Mouse (Mus musculus) c-Kit-positive CD71-positive TER-119-positive erythroid progenitor cells, embryonic 14.5 days (primary cell): ENCODE results near the gene Ctdspl.

ENCODE experiments used
- DNase-seq: peaks from one replicate; pipeline ENCODE4 v3.0.0-alpha.2; 2013; ENCODE audit warnings: low spot score

Gene Ctdspl

DNA sequence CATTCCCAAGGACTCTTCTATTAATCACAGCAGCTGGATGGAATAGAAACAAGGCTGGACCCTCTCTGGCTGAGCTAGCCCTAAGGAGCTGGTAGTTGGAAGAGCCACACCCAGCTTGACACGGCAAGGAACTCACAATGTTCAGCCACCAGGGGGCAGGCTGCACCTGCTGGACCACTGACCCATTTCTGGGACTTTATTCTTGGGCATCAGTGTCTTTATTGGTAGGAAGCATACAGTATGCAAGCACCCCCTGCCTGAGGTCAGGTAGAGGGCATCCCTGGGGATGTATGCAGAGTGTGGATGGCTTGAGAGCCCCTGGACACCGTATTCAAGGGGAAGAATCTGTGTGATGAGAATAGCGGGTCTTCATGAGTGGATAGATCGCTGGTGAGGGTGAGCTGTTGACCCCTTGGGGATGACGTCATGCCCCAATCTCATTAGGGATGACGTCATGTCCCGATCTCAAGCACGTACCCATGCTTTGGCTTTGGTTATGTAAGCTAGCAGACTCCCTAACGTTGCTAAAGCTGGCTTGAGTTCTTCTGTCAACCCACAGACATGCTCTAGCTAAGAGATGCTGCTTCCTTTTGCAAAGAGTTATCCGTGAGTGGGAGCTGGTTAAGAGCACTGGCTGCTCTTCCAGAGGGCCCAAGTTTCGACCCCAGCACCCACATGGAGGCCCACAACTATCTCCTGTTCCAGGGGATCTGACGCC, 5.3 kb upstream of the Ctdspl start:
- peak; percentile 48 for DNase-seq

DNA sequence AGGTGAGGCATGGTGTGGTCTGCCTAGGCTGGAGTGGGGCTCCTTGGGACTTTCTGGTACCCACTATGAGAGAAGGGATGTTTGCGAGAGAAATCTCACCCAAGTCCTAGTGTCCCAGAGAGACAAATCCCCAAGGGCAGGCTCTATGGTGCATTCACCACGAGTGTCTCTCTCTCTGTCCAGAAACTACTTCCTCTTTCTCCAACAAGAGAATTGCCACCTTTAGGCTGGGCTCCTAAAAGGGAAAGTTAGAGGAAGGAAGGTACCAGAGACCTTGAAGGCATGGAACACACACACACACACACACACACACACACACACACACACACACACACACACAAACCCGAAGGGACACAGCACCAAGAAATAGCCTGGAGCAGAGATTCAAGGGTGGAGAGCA, 4.3 kb upstream of the Ctdspl start:
- no peak for DNase-seq

DNA sequence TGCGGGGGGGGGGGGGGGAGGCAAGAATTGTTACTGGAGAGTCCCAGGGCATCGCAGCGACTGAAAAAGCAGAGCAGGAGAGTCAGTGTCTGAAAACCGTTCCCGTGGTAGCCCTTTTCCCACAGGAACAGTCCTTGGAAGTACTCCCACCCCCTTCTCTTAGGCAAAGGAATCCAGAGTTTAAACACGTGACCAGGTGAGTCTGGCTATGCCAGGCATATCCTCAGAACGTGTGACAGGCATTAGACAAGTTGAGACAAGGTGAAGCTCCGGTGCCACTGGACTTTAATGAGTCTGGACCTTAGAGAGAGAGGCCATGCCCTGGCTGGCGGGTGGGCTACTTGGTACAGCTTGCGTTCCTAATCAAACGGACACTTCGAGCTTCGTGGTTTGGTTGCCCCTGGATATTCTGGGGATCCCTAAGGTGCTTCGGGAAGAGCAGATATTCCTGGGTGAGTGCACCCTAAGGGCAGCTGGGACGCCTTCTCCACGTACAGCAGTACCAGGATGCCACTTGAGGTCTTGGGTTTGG, 1.6 kb upstream of the Ctdspl start:
- DNase-seq: no peak

DNA sequence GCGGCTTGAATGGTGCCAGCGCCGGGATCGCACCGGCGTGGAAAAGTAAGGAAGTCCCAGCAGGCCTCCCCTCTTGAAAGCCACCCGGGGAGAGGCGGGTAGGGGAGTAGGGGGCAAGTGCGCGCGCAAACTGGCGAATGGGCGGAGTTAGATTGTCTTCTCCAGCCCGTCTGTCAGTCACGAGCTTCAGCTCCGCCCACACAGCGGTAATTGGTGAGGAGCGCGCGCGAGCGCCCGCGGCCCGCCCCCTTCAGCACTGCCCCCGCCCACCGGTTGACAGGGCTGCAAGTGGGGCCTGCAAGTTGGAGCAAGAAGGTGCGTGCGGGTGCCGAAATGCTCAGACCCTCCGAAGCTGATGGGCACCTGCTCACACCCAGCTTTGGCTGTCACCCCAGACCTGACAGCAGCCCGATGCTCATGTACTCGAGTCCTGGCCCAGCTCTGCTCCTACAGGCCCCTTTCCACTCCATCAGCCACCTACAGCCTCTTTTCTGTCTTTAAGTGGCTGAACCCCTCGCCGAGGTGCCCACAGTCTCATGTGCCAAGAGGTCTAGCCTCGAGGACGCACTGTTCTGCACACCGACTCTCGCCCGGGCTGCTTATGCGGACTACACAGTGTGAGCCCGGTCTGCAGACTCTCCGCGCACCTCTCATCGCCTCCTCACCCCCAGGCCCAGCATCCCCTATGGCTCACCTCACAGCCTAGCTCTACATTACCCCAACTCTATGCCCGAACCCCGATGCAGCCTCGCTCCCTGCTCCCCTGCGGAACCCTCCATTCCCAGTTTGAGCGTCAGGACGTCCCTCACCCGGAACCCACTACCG, 755 bp upstream of the Ctdspl start:
- peak; percentile 94 for DNase-seq

DNA sequence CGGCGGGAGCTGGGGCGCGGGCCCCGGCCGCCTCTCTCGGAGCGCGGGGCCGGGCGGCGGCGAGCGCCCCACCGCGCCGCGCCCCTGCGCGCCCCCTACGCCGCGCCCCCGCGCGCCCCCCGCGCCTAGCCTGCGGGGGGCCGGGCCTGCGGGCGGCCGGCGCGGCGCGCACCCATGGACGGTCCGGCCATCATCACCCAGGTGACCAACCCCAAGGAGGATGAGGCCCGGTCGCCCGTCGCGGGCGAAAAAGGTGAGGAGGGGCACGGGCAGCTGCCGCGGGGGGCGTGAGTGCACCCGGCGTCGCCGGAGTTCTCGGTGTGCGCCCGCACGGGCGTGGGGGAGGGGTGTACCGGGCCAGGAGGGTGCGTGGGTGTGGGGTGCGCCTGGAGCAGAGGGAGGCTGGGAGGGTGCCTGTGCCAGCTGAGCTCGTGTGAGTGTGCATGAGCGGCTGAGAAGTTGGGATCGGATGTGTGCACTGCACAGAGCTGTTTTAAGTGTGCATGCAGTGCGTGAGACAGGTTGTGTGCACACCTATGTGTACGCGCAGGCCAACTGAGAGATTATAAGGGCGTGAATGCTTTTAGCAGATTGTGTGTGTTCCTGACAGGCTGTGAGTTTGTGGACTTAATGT, 552 bp downstream of the Ctdspl start:
- DNase-seq: peak; percentile 29

DNA sequence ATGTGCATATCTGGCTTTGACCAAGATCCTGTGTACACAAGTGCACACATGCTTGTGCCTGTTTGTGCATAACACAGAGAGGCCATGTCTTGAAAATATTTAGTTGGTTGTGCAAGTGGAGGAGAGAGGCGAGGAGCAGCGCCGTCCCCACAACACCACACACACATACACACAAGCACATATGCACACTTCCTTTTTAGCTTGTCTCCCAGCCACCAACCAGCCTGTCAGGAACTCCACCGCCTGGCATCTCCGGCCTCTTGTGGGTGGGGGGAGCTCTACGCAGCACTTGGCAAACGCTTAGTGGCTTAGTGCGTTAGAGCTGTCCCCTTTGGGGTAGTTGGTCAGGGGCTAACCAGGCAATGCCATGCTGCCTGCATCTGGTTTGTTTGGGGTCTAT, 1.2 kb downstream of the Ctdspl start:
- no peak for DNase-seq

DNA sequence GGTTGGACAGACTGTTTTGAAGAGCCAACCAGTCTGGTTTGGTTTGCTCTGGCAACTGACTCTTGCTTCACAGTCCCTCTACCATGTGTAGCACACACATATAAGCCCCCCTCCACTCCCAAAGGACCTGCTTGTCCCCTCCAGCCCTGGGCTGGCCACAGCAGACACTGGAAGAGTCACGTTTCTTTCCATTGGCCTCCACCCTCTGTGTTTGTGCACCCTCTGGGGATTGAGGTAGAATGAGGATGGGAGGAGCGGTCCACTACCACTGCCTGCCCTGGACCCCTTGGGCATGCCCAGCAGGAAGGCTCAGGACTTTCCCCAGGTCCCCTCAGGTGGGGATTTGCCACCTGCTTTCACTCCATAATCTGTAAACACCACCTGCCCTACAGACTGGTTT, 1.8 kb downstream of the Ctdspl start:
- DNase-seq: no peak

DNA sequence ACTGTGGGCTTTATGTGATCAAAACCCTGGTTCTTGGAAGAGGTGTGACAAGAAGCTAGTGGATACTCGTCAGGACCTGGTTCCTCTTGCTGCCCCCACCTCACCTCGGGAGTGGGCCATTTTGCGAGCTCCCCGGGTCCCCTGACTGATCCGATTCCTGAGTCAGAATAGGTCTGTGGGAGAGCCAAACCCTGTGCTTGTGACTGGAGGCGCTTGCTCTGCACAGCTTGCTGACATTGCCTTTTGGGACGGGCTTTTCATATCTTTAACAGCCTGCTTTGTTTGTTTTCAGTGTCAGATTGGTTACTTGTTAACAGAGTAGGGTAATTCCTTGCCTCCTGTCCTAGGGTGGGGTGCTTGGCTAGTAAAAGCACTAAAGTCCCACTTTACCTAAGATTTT, 2.4 kb downstream of the Ctdspl start:
- no peak for DNase-seq

DNA sequence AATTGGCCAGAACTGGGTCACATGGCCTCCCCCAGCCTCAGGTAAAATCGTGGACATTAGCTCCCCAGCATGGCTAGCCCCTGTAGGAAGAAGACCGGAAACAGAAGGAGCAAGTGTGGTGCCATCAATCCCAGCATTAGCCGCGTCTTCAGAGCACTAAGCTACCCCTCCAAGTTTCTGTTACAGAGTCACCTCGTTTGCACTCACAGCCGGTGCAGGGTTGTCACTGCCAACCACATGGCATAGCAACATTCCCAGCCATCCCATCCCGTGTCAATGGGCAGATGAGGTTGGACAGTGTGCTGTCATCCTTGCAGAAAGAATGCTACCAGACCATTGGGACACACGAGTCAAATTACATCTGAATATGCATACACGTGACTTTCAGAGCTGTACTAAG, 4.4 kb downstream of the Ctdspl start:
- no peak for DNase-seq

DNA sequence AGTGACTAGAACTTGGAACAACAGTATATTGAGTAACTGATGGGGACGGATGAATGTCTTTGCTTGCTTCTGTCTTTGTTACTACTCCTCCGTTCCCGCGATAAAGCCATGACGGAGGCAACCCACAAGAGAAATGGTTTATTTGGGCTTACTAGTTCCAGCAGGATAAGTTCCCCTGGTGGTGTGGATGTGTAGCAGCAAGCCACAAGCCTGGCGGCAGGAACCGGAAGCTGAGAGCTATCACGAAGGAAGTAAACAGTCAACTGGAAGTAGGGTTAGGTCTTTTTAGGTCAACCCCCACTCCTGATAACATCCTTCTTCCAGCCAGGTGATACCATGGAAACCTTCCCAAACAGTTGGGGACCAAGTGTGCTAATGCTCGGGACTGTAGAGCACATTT, 7.5 kb downstream of the Ctdspl start:
- no peak for DNase-seq

DNA sequence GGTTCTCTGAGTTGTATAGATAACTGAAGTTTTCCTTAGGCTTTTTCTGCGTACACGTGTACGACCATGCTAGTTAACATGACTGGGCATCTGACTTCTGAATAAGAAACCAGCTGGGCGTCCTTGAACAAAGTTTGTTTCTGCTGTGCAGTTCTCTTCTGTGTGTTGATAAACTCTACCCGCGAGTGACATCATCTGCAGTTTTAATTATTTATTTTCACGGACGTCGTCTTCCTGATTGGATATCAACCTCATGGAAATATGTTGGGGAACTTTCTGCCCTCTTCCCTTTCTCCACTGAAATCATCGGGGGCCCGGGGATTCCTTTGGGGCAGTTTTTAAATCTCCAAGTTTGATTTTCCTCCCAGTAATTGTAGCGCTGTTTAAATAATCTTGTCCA, 8.1 kb downstream of the Ctdspl start:
- DNase-seq: no peak

DNA sequence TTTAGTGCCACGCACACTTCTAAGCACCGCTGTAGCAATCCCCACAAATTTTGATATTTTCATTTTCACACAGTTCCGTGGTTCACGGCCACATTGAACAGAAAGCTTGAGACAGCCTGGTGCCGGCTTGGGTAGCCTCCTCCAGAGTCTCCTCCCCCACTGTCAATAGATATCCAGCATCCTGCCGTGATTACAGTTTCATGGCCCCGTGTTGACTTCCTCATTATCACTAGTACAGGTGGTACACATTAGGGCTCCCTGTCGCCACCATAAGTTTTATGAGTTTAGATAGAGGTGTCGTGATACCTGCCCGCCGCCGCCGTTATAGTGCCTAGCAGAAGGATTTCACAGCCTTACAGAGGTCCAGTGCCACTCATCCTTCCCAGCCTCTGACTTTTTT, 8.8 kb downstream of the Ctdspl start:
- no peak for DNase-seq

DNA sequence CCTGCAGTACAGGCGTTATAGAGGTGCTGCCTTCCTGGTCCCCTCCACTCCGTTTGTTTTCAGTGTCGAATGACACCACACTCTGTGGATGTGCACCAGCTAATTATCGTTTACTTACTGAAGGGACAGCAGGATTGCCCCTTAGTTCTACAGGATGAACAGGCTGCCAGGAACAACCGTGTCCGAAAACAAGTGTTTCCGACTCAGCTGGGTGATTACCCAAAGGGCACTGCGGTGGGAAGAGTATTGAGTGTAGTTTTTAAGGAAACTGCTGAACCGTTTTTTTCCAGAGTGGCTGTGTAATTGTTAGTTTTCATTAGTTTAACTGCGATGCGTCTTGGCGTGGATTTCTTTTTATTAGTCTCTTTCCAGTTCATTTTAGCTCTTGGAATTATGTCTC, 9.8 kb downstream of the Ctdspl start:
- DNase-seq: no peak

DNA sequence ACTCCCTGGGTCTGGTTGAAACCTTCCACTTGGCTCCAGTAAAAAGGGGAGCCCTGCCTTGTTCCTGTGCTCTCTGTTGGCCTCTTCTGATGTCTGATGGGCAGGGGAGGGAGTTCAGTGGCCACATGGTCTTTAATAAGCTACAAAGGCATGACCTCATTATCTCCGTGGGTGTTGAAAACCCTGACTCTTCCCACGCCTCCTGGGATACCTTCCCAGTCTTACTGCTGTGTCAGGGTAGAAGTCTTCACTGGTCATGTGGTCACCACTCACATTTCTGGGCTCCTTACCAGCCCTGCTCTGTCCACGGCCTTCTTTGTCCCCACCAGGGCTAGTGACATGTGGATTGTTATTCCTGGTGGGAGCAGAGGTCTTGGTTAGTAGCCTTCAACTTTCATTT, 11.3 kb downstream of the Ctdspl start:
- no peak for DNase-seq

DNA sequence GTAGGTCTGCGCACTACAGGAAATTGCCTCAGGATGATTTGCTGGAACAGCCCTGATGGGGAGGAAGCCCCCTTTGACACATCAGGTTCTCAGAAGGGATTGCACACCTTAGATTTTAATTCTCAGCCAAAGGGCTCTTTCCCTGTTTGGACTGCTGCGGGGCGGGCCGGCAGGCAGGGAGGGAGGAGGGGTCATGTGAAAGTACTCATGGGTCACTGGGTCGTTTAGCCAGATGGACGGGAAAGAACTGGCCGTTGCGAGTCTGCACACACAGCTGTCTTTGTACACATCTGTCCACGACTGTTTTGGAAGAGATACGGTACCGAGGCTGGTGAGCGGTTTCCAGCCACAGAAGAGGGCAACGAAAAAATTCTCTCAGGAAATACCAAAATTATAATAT, 13.2 kb downstream of the Ctdspl start:
- no peak for DNase-seq

DNA sequence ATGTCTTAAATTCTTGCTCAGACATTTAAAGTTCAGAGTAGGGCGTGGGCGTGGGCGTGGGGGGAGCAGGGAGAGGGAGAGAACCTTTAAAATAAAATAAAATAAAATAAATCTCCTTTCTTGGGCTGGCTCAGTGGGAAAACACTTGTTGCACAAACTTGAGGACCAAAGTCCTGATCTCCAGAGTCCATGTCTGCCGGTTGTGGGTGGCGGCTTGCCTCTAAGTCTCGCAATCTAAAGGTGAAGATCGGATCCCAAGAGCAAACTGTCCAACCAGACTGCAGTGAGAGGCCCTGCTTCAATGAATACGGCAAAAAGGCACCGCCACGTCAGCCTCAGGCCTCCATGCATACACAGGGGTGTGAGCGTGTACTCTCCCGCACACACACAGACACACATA, 13.6 kb downstream of the Ctdspl start:
- no peak for DNase-seq

DNA sequence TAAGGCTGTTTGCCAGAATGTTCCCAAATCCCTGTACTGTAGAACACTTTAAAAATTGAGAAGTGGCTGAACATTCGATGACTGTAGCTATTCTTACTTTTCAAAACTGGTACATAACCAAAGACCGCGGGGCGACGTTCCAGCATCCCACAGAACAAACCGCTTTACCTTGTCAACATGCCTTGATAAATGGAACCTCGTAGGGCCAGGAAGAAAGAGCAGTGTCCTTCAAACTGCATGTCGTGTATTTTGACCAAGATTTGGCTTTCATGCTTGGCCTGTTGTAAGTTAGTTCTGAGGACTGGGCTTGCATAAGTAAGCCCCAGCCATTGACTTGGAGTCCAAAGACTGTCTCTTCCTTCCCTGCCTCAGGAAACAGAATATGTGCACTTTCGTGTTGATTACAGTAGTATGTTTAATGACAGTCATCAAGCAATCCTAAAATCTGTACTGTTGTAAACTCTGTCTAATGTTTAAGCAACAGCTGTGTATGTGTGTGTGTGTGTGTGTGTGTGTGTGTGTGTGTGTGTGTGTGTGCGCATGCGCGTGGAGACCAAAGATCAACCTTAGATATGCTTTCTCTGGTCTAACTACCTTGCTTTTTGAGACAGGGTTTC, 14.4 kb downstream of the Ctdspl start:
- DNase-seq: no peak

DNA sequence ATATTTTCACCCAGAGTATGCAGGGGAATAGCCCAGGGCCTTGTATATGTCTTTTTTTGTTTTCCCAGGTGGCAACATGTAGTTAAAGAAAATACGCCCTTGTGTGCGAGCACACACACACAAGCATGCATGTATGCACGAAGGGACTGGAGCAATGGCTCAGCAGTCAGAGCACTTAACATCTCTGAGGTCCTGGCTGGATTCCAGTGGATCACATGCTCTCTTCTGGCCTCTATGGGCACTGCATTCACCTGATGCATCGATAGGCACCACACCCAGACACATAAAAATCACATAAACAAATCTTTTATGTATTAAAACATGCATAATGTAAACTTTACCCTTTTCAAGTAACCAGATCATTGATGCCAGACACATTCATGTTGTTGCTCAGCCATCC, 15.8 kb downstream of the Ctdspl start:
- no peak for DNase-seq

DNA sequence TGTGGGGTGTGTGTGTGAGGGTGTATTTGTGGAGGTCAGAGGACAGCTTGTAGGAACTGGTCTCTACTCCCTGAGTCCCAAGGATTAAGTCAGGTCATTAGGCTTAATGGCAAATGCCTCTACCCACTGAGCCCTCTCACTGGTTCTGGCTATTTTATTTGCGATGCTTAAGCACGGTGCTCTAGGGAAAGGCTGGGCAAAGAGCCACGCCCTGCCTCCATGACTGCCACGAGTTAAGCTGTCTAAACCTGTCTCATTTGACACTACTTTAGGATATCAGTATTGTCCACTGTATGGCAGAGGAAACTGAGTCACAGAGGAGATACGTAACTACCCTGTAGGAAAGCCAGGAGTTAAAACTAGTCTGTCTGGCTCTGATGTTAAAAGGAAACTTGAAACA, 17.7 kb downstream of the Ctdspl start:
- DNase-seq: no peak

DNA sequence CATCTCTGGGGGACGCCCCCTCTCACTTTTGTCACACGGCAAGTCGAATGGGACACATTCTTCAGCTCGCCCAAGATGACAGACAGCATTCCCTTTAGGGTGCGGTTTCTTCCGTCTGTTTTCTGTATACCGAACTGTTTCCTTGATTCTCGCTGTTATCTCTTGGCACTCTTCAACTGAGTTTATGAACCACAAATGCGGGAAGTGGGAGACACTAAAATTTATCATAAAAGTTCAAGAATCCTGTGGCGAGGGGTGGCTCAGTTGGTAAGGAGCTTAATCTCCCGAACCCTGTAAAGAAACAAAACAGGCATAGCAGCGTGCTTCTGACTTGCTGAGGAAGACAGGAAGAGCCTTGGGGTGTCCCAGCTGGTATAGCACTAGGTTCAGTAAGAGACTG, 18.1 kb downstream of the Ctdspl start:
- no peak for DNase-seq

DNA sequence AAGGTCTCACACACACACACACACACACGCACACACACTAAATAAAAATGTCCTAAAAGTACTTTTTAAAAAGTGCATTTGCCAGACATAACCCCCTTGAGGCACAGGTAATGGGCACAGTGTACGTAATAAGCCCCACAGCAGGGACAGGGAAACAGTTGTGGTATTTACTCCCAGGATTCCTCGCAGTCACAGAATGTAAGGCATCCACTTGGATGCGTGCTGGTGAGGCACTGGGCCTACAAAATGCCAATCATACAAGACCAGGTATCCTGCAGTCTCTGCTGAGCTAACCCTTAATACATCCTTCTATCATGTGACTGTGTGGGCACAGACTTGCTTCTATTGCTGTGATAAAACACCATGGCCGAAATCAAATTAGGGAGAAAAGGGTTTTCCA, 22.2 kb downstream of the Ctdspl start:
- no peak for DNase-seq

DNA sequence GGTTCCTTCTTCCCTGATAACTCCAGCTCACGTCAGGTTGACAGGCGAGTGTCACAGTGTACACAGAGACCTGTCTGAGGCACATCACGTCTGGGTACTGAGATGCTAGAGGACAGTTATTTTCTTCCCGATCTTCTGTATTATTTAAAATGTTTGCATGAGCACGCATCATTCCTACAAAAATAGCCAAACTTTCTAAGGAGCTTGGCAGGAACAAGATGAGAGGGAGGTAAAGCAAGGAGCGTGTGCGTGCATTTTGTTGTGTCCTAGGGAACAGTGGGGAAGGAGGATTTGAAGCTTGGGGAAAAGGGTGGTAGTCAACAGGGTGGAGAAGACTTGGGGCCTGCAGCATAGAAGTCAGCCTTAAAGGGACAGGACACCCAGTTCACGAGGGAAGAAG, 22.9 kb downstream of the Ctdspl start:
- DNase-seq: no peak

DNA sequence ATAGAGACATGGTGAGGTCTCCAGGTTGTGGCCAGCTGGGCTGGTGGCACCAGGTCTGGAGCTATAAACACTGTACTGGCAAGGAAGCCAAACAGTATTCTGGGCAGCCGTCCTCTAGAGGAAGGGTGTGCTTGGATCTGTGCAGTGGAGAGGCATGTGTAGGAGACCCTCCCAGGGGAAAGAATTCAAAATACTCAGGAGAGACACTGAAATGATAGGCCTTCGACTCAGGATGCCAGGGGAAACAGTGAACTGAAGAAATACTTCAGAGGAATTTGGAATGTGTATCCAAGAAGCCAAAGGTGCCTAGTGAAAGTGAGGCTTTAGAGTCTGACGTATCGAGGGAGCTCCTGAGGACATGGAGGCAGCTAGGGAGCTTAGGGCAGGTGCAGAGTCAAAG, 23.4 kb downstream of the Ctdspl start:
- no peak for DNase-seq
